Mouse (Mus musculus) heart, embryonic 16.5 days (tissue): ENCODE results near the gene A730049H05Rik. TPM values are rescaled to one million over a fixed set of nuclear protein-coding genes. Genes with fewer than 3 reads are reported as not detected.

ENCODE experiments used
- ATAC-seq: fragments of 200-750 bp; cut with Nextera tagmentation; replicated peaks from 2 replicates; pipeline ENCODE4 v1.8.0; 2017; ENCODE audit warnings: moderate number of reproducible peaks; ENCODE audit not compliant: insufficient read depth, low FRiP score; ENCODE audit errors: extremely low read depth
- H3K27ac ChIP-seq: fragments of 300-500 bp; sonication (generic); 2 replicates; pipeline ENCODE4 v1.5.1; 2014; ENCODE audit warnings: mild to moderate bottlenecking, low read length, control low read depth, moderate library complexity
- H3K27me3 ChIP-seq: fragments of 300-500 bp; sonication (generic); 2 replicates; pipeline ENCODE4 v1.6.1; 2014; ENCODE audit warnings: low read length, mixed read lengths; ENCODE audit not compliant: control insufficient read depth, insufficient read depth
- H3K36me3 ChIP-seq: fragments of 300-500 bp; sonication (generic); 2 replicates; pipeline ENCODE4 v1.6.1; 2014; ENCODE audit not compliant: control insufficient read depth, insufficient read depth
- H3K4me1 ChIP-seq: fragments of 300-500 bp; sonication (generic); 2 replicates; pipeline ENCODE4 v1.6.1; 2014; ENCODE audit warnings: low read length, mixed read lengths; ENCODE audit not compliant: control insufficient read depth, insufficient read depth
- H3K4me2 ChIP-seq: fragments of 300-500 bp; sonication (generic); 2 replicates; pipeline ENCODE4 v1.6.1; 2014; ENCODE audit warnings: low read depth, mild to moderate bottlenecking, control low read depth, low read length
- H3K4me3 ChIP-seq: fragments of 300-500 bp; sonication (generic); 2 replicates; pipeline ENCODE4 v1.5.1; 2014; ENCODE audit warnings: mild to moderate bottlenecking, control low read depth, low read length
- H3K9ac ChIP-seq: fragments of 300-500 bp; sonication (generic); 2 replicates; pipeline ENCODE4 v1.6.1; 2014; ENCODE audit warnings: low read length, control low read depth
- H3K9me3 ChIP-seq: fragments of 300-500 bp; sonication (generic); replicated peaks from 2 replicates; pipeline ENCODE4 v1.6.1; 2016; ENCODE audit warnings: low read length; ENCODE audit not compliant: control insufficient read depth
- WGBS: fragments of 180-500 bp; shearing (Covaris S2); extraction: QIAGEN DNeasy Blood & Tissue Kit; methylation state at CpG from one replicate; pipeline ENCODE4 v1.1.7; 2014; 5-methylcytosine and 5-hydroxymethylcytosine counted together
- polyA plus RNA-seq: library from polyadenylated mRNA; unstranded; fragments of >200 nt; fragmentation: Nextera tagmentation; extraction: Ambion mirVana; gene quantifications from 2 replicates; pipeline ENCODE4 v1.2.1, GENCODE M21; 2015

Gene A730049H05Rik
- polyA plus RNA-seq, 1 experiment from 2014 or later = 2.5 TPM

- Histone ChIP-seq H3K9ac (no peak overlapping the region), H3K4me1 (peaks cover 5% of the 10 kb centered on the region; the same call in 1 of the 2 replicates), H3K27me3 (no peaks in the 10 kb centered on the region), H3K27ac (no peak overlapping the region), H3K4me3 (no peak overlapping the region), H3K9me3 (no peaks in the 10 kb centered on the region), H3K36me3 (peaks cover 10% of the 10 kb centered on the region; the same call in 1 of the 2 replicates), H3K4me2 (no peak overlapping the region)
- no peak for ATAC-seq
- WGBS = 72% methylated on average over 5 of the region's 5 CpGs
Observed at GRCm38 (mm10) chr6:92821606-92822005, 5.3 kb downstream of the A730049H05Rik start.

GRCm38 (mm10) chr6:92822006-92822405 lies 5.7 kb downstream of the A730049H05Rik start:
- 64% methylated on average over 6 of the region's 6 CpGs for WGBS
- Histone ChIP-seq H3K9ac (no peak overlapping the region), H3K27ac (no peak overlapping the region), H3K4me2 (no peak overlapping the region), H3K9me3 (no peaks in the 10 kb centered on the region), H3K36me3 (peaks cover 10% of the 10 kb centered on the region; the same call in 1 of the 2 replicates), H3K27me3 (no peaks in the 10 kb centered on the region), H3K4me1 (peaks cover 6% of the 10 kb centered on the region), H3K4me3 (no peak overlapping the region)
- ATAC-seq = no peak

GRCm38 (mm10) chr6:92823991-92824390 lies 7.7 kb downstream of the A730049H05Rik start:
- Histone ChIP-seq H3K27ac (no peak overlapping the region), H3K36me3 (peaks cover 10% of the 10 kb centered on the region; the same call in 1 of the 2 replicates), H3K9ac (no peak overlapping the region), H3K4me2 (no peak overlapping the region), H3K4me1 (peaks cover 17% of the 10 kb centered on the region), H3K9me3 (no peaks in the 10 kb centered on the region), H3K27me3 (no peaks in the 10 kb centered on the region), H3K4me3 (no peak overlapping the region)
- ATAC-seq = no peak
- WGBS = 86% methylated on average over 7 of the region's 7 CpGs

- WGBS = 67% methylated on average over 5 of the region's 5 CpGs
- no peak for ATAC-seq
Observed at GRCm38 (mm10) chr6:92826561-92826960, 10.3 kb downstream of the A730049H05Rik start.

GRCm38 (mm10) chr6:92827360-92827759 lies 11.1 kb downstream of the A730049H05Rik start:
- Histone ChIP-seq H3K9ac (no peak overlapping the region), H3K4me1 (peaks cover 25% of the 10 kb centered on the region), H3K4me3 (no peak overlapping the region), H3K4me2 (no peak overlapping the region), H3K27ac (peak overlapping the region; percentile 33), H3K27me3 (no peaks in the 10 kb centered on the region), H3K36me3 (peaks cover 6% of the 10 kb centered on the region; the same call in 1 of the 2 replicates), H3K9me3 (no peaks in the 10 kb centered on the region)
- 25% methylated on average over 5 of the region's 5 CpGs for WGBS
- peak; percentile 6; the same call in 1 of the 2 replicates for ATAC-seq

More at GRCm38 (mm10) chr6:92826561-92826960, 10.3 kb downstream of the A730049H05Rik start:
- Histone ChIP-seq H3K4me1 (peaks cover 21% of the 10 kb centered on the region), H3K27me3 (no peaks in the 10 kb centered on the region), H3K4me3 (no peak overlapping the region), H3K36me3 (peaks cover 10% of the 10 kb centered on the region; the same call in 1 of the 2 replicates), H3K27ac (no peak overlapping the region; the same call in 1 of the 2 replicates), H3K4me2 (no peak overlapping the region), H3K9ac (no peak overlapping the region), H3K9me3 (no peaks in the 10 kb centered on the region)

- H3K27ac ChIP-seq = no peak overlapping the region
- H3K9ac ChIP-seq = no peak overlapping the region
- H3K4me2 ChIP-seq = no peak overlapping the region
- no peak for ATAC-seq
- no peak overlapping the region for H3K4me3 ChIP-seq
- 98% methylated on average over 2 of the region's 2 CpGs for WGBS
- peaks cover 3% of the 10 kb centered on the region; the same call in 1 of the 2 replicates for H3K36me3 ChIP-seq
- H3K4me1 ChIP-seq = peaks cover 25% of the 10 kb centered on the region
- no peaks in the 10 kb centered on the region for H3K9me3 ChIP-seq
- H3K27me3 ChIP-seq = no peaks in the 10 kb centered on the region
Observed at GRCm38 (mm10) chr6:92829148-92829547, 12.9 kb downstream of the A730049H05Rik start.

GRCm38 (mm10) chr6:92831106-92831505 lies 14.8 kb downstream of the A730049H05Rik start:
- no peaks in the 10 kb centered on the region for H3K9me3 ChIP-seq
- 84% methylated on average over 2 of the region's 2 CpGs for WGBS
- H3K4me2 ChIP-seq = no peak overlapping the region
- H3K36me3 ChIP-seq = peaks cover 3% of the 10 kb centered on the region; the same call in 1 of the 2 replicates
- H3K4me1 ChIP-seq = peaks cover 29% of the 10 kb centered on the region
- H3K27me3 ChIP-seq = no peaks in the 10 kb centered on the region
- no peak for ATAC-seq
- no peak overlapping the region for H3K4me3 ChIP-seq
- no peak overlapping the region for H3K27ac ChIP-seq
- no peak overlapping the region for H3K9ac ChIP-seq

GRCm38 (mm10) chr6:92842000-92842399 lies 25.7 kb downstream of the A730049H05Rik start:
- WGBS = 47% methylated on average over 2 of the region's 2 CpGs
- Histone ChIP-seq H3K9me3 (no peaks in the 10 kb centered on the region), H3K36me3 (peaks cover 5% of the 10 kb centered on the region; the same call in 1 of the 2 replicates), H3K9ac (no peak overlapping the region), H3K27ac (no peak overlapping the region), H3K4me2 (no peak overlapping the region), H3K4me1 (peaks cover 13% of the 10 kb centered on the region), H3K27me3 (no peaks in the 10 kb centered on the region), H3K4me3 (no peak overlapping the region)
- ATAC-seq = no peak

- no peak for ATAC-seq
- H3K4me1 ChIP-seq = peaks cover 12% of the 10 kb centered on the region
- no peak overlapping the region for H3K9ac ChIP-seq
- H3K27me3 ChIP-seq = no peaks in the 10 kb centered on the region
- no peak overlapping the region for H3K4me3 ChIP-seq
- 91% methylated on average over 2 of the region's 2 CpGs for WGBS
- no peak overlapping the region for H3K4me2 ChIP-seq
- 0 out of 2 replicates have a peak, but pooled peaks cover 5% of the 10 kb centered on the region for H3K36me3 ChIP-seq
- H3K9me3 ChIP-seq = no peaks in the 10 kb centered on the region
- H3K27ac ChIP-seq = no peak overlapping the region
Observed at GRCm38 (mm10) chr6:92843474-92843873, 27.2 kb downstream of the A730049H05Rik start.
